Mouse (Mus musculus) neural tube, embryonic 11.5 days (tissue): ENCODE data around the gene Slc9a9. TPM values are rescaled to one million over a fixed set of nuclear protein-coding genes. Genes with fewer than 3 reads are reported as not detected.

Source experiments
- ATAC-seq: fragments of 200-750 bp; cut with Nextera tagmentation; 2 replicates; pipeline ENCODE4 v1.8.0; 2017; ENCODE audit warnings: moderate number of reproducible peaks, mild to moderate bottlenecking, moderate TSS enrichment, moderate library complexity; ENCODE audit not compliant: insufficient read depth, low FRiP score, low TSS enrichment
- DNase-seq: peaks from one replicate; pipeline ENCODE4 v3.0.0-alpha.2; 2015; ENCODE audit warnings: low spot score
- H3K27ac ChIP-seq: fragments of 300-500 bp; sonication (generic); 2 replicates; pipeline ENCODE4 v1.5.1; 2014; ENCODE audit warnings: low read depth, mild to moderate bottlenecking, low read length
- H3K27me3 ChIP-seq: fragments of 300-500 bp; sonication (generic); 2 replicates; pipeline ENCODE4 v1.6.1; 2014; ENCODE audit warnings: mild to moderate bottlenecking, low read length, mixed read lengths; ENCODE audit not compliant: control insufficient read depth, insufficient read depth
- H3K36me3 ChIP-seq: fragments of 300-500 bp; sonication (generic); 2 replicates; pipeline ENCODE4 v1.6.1; 2014; ENCODE audit warnings: mild to moderate bottlenecking, low read length, moderate library complexity, mixed read lengths; ENCODE audit not compliant: control insufficient read depth, insufficient read depth
- H3K4me1 ChIP-seq: fragments of 300-500 bp; sonication (generic); 2 replicates; pipeline ENCODE4 v1.6.1; 2014; ENCODE audit warnings: low read length, mixed read lengths; ENCODE audit not compliant: control insufficient read depth, insufficient read depth
- H3K4me2 ChIP-seq: fragments of 300-500 bp; sonication (generic); 2 replicates; pipeline ENCODE4 v1.6.1; 2014; ENCODE audit warnings: low read depth, mild to moderate bottlenecking, moderate library complexity
- H3K4me3 ChIP-seq: fragments of 300-500 bp; sonication (generic); 2 replicates; pipeline ENCODE4 v1.5.1; 2014; ENCODE audit warnings: low read depth, low read length
- H3K9ac ChIP-seq: fragments of 300-500 bp; sonication (generic); 2 replicates; pipeline ENCODE4 v1.6.1; 2014; ENCODE audit warnings: mild to moderate bottlenecking, low read length
- H3K9me3 ChIP-seq: fragments of 300-500 bp; sonication (generic); 2 replicates; pipeline ENCODE4 v1.6.1; 2016; ENCODE audit warnings: low read length; ENCODE audit not compliant: control insufficient read depth
- WGBS: fragments of 180-500 bp; shearing (Covaris S2); extraction: QIAGEN DNeasy Blood & Tissue Kit; methylation state at CpG from one replicate; pipeline ENCODE4 v1.1.7; 2014; 5-methylcytosine and 5-hydroxymethylcytosine counted together
- polyA plus RNA-seq: library from polyadenylated mRNA; unstranded; fragments of >200 nt; fragmentation: Nextera tagmentation; extraction: Ambion mirVana; gene quantifications from 2 replicates; pipeline ENCODE4 v1.2.1, GENCODE M21; 2014

Slc9a9 gene
- polyA plus RNA-seq, 1 experiment from 2014 or later: 4.6 TPM

- no peak for DNase-seq
- Histone ChIP-seq H3K4me3 (no peak overlapping the region), H3K9me3 (no peaks in the 10 kb centered on the region), H3K36me3 (no peaks in the 10 kb centered on the region), H3K9ac (no peak overlapping the region), H3K27me3 (no peaks in the 10 kb centered on the region), H3K4me1 (no peaks in the 10 kb centered on the region), H3K27ac (no peak overlapping the region), H3K4me2 (no peak overlapping the region)
- no peak for ATAC-seq
- 83% methylated on average over 4 of the region's 4 CpGs for WGBS
These were observed 539.0 kb downstream of the Slc9a9 start for GRCm38 (mm10) chr9:95208681-95209080.

GRCm38 (mm10) chr9:95220009-95220408 lies 550.3 kb downstream of the Slc9a9 start:
- Histone ChIP-seq H3K27me3 (no peaks in the 10 kb centered on the region), H3K9me3 (no peaks in the 10 kb centered on the region), H3K27ac (no peak overlapping the region), H3K9ac (no peak overlapping the region), H3K4me1 (no peaks in the 10 kb centered on the region), H3K4me3 (no peak overlapping the region), H3K4me2 (no peak overlapping the region), H3K36me3 (no peaks in the 10 kb centered on the region)
- DNase-seq (no peak), ATAC-seq (no peak)
- 81% methylated on average over 3 of the region's 3 CpGs for WGBS

GRCm38 (mm10) chr9:95221310-95221709 lies 551.6 kb downstream of the Slc9a9 start:
- 93% methylated on average over 5 of the region's 5 CpGs for WGBS
- DNase-seq (no peak), ATAC-seq (no peak)
- no peak overlapping the region for H3K27ac ChIP-seq
- H3K4me3 ChIP-seq: no peak overlapping the region
- H3K36me3 ChIP-seq: no peaks in the 10 kb centered on the region
- H3K27me3 ChIP-seq: no peaks in the 10 kb centered on the region
- no peak overlapping the region for H3K9ac ChIP-seq
- no peaks in the 10 kb centered on the region for H3K9me3 ChIP-seq
- no peaks in the 10 kb centered on the region for H3K4me1 ChIP-seq
- H3K4me2 ChIP-seq: no peak overlapping the region

- no peaks in the 10 kb centered on the region for H3K9me3 ChIP-seq
- H3K9ac ChIP-seq: no peak overlapping the region
- H3K4me1 ChIP-seq: no peaks in the 10 kb centered on the region
- H3K27me3 ChIP-seq: no peaks in the 10 kb centered on the region
- ATAC-seq (no peak), DNase-seq (no peak)
- no peaks in the 10 kb centered on the region for H3K36me3 ChIP-seq
- H3K4me3 ChIP-seq: no peak overlapping the region
- 82% methylated on average over 4 of the region's 4 CpGs for WGBS
- H3K27ac ChIP-seq: no peak overlapping the region
- no peak overlapping the region for H3K4me2 ChIP-seq
These were observed 557.3 kb downstream of the Slc9a9 start for GRCm38 (mm10) chr9:95226986-95227385.

- DNase-seq (no peak), ATAC-seq (no peak)
- Histone ChIP-seq H3K4me1 (no peaks in the 10 kb centered on the region), H3K4me3 (no peak overlapping the region), H3K9ac (no peak overlapping the region), H3K36me3 (no peaks in the 10 kb centered on the region), H3K9me3 (no peaks in the 10 kb centered on the region), H3K27ac (no peak overlapping the region), H3K27me3 (no peaks in the 10 kb centered on the region), H3K4me2 (no peak overlapping the region)
- 90% methylated on average over 1 of the region's 1 CpGs for WGBS
These were observed 558.4 kb downstream of the Slc9a9 start for GRCm38 (mm10) chr9:95228123-95228522.

GRCm38 (mm10) chr9:95229147-95229546 lies 559.4 kb downstream of the Slc9a9 start:
- Histone ChIP-seq H3K9me3 (no peaks in the 10 kb centered on the region), H3K27me3 (no peaks in the 10 kb centered on the region), H3K36me3 (no peaks in the 10 kb centered on the region), H3K9ac (no peak overlapping the region), H3K4me3 (no peak overlapping the region), H3K4me2 (no peak overlapping the region), H3K4me1 (no peaks in the 10 kb centered on the region), H3K27ac (no peak overlapping the region)
- ATAC-seq (no peak), DNase-seq (no peak)
- 90% methylated on average over 2 of the region's 2 CpGs for WGBS

- no peak for DNase-seq
- Histone ChIP-seq H3K4me2 (no peak overlapping the region), H3K9me3 (no peaks in the 10 kb centered on the region), H3K36me3 (no peaks in the 10 kb centered on the region), H3K27me3 (no peaks in the 10 kb centered on the region), H3K9ac (no peak overlapping the region), H3K4me1 (no peaks in the 10 kb centered on the region), H3K4me3 (no peak overlapping the region), H3K27ac (no peak overlapping the region)
- ATAC-seq: no peak
These were observed 570.2 kb downstream of the Slc9a9 start for GRCm38 (mm10) chr9:95239900-95240299.

- Histone ChIP-seq H3K9me3 (no peaks in the 10 kb centered on the region), H3K4me2 (no peak overlapping the region), H3K4me3 (no peak overlapping the region), H3K36me3 (no peaks in the 10 kb centered on the region), H3K27me3 (no peaks in the 10 kb centered on the region), H3K4me1 (no peaks in the 10 kb centered on the region), H3K27ac (no peak overlapping the region), H3K9ac (no peak overlapping the region)
- no peak for ATAC-seq
- DNase-seq: no peak
- WGBS: 95% methylated on average over 2 of the region's 2 CpGs
These were observed 573.0 kb downstream of the Slc9a9 start for GRCm38 (mm10) chr9:95242628-95243195.

GRCm38 (mm10) chr9:95254162-95254561 lies 584.5 kb downstream of the Slc9a9 start:
- Histone ChIP-seq H3K9ac (no peak overlapping the region), H3K4me1 (no peaks in the 10 kb centered on the region), H3K36me3 (no peaks in the 10 kb centered on the region), H3K9me3 (no peaks in the 10 kb centered on the region), H3K4me3 (no peak overlapping the region), H3K4me2 (no peak overlapping the region), H3K27me3 (no peaks in the 10 kb centered on the region), H3K27ac (no peak overlapping the region)
- ATAC-seq: no peak
- DNase-seq: no peak
- 90% methylated on average over 4 of the region's 4 CpGs for WGBS
